Mouse (Mus musculus): ENCODE data around the gene Eml3. TPM values are rescaled to one million over a fixed set of nuclear protein-coding genes. Genes with fewer than 3 reads are reported as not detected.
"Not testable (repeated sequence)": the region's sequence is repeated elsewhere in the genome, so short reads cannot be mapped to it uniquely, and the experiment has no call there.

Gene Eml3
- 1 to 10 TPM; 8.6 to 8.9 TPM for total RNA-seq (2021)
- long read RNA-seq, experiment 1, partial matches to known transcripts = 0 of 7 reads
- long read RNA-seq, experiment 1, other reads (novel, unspliced or antisense) = 1 of 7 reads
- long read RNA-seq, experiment 2, partial matches to known transcripts = 0 of 3 reads
- long read RNA-seq, experiment 2, other reads (novel, unspliced or antisense) = 1 of 3 reads

DNA sequence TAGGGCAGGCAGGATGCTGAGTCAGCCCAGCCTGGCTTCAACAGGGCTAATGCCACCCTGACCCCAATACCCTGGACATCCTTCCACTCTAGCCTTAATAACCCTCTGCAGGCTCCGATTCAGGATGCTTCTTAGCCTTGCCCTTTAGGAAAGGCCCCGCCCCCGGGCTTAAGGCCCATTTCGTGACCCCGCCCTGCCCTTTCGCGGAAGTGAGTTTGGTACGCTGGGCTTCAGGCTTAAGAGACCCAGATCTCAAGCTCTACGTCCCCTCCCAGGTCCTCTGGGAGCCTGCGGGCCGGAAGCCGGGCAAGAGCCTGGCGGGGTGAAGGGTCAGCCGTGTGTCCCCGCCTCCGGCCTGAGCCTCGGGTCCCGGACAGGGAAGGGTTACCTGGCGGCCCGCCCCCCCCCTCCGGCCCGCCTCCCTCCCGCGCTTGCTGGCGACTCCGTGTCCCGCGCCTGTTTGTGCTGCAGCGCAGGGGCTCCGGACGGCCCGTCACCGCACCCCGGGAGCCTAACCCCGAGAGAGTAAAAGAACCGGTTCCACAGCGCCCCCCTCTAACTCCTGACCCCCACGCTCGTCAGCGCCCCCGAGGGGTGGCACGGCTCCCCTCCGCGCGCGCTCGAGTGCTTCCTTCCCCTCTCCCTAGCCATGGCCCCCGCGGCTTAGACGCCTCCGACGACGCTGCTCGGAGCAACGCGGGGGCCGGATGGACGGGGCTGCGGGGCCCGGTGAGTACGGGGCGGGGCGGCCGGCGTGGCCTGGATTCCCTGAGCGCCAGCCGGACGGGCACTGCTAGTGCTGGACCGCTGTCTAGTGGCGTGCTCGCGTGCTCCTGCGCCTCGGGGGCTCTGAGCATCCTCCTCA lies at the start of gene Eml3, which contains the start of gene Rom1:
Gene Eml3, plus strand, starts transcription at position 329 of the 865 bp plus-strand sequence.
Gene Rom1, minus strand, starts transcription at position 133 of the 865 bp plus-strand sequence.
- intact Hi-C loops (cut with DNase I; ENCODE audit: low total_unique reads) = no loop called here
- DNase-seq = peak; percentile 91

- peak; percentile 89 for DNase-seq
- intact Hi-C loops (cut with DNase I; ENCODE audit: low total_unique reads) = no loop called here
Observed at GRCm38 (mm10) chr19:8880311-8881033, 48.9 kb upstream of the Eml3 start, which contains the start of gene Uqcc3. Uqcc3 (minus strand) TSS chr19:8880923.

GRCm38 (mm10) chr19:8881034-8881392 lies 48.3 kb upstream of the Eml3 start:
- intact Hi-C loops (cut with DNase I; ENCODE audit: low total_unique reads) = no loop called here

GRCm38 (mm10) chr19:8883616-8884015 lies 45.7 kb upstream of the Eml3 start, which contains the start of the genes Lbhd1 and Gm49403:
Lbhd1 (plus strand) TSS chr19:8883732.
Gm49403 (plus strand) TSS chr19:8883930.
- intact Hi-C loops (cut with DNase I; ENCODE audit: low total_unique reads) = no loop called here
- no peak for DNase-seq

More at GRCm38 (mm10) chr19:8881034-8881392, 48.3 kb upstream of the Eml3 start:
- no peak for DNase-seq

- DNase-seq = no peak
- intact Hi-C loops (cut with DNase I; ENCODE audit: low total_unique reads) = no loop called here
Observed at GRCm38 (mm10) chr19:8886916-8887584, 42.3 kb upstream of the Eml3 start.

DNA sequence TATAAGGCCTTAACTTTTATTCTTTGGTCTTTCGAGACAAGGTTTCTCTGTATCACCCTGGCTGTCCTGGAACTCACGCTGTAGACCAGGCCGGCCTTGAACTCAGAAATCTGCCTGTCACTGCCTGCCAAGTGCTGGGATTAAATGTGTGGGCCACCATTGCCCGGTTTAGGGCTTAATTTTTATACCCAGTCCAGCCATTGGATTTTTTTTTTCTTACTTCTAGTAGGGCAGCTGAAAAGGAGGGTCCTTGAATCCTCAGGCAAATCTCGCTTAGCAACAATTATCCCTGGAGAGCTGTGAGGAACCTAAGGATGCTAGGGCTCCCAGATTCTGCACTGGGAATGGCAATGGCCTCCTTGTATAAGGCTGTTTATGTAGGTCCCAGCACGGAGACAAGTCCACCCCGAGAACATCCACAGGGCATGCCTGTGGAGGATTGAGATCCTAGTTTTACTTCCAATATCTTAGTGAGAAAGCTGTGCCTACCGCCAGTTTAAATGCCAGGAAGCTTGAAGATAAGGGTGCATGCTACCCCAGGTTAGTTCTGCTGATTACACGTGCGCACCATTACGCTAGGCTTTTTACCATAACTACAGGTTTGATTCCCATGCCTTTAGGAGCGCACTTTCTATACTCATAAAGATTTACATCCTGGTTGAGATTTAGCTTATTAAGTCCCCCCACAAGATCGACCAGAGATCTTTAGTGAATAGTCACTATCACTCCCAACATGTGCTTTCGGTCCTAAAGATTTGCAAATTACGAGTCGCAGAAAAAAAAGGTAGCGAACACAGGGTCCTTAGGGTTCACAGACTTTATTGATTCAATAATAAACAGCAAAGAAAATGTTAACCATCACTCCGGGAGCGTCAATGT lies 41.5 kb upstream of the Eml3 start:
- DNase-seq = no peak
- intact Hi-C loops (cut with DNase I; ENCODE audit: low total_unique reads) = no loop called here

DNA sequence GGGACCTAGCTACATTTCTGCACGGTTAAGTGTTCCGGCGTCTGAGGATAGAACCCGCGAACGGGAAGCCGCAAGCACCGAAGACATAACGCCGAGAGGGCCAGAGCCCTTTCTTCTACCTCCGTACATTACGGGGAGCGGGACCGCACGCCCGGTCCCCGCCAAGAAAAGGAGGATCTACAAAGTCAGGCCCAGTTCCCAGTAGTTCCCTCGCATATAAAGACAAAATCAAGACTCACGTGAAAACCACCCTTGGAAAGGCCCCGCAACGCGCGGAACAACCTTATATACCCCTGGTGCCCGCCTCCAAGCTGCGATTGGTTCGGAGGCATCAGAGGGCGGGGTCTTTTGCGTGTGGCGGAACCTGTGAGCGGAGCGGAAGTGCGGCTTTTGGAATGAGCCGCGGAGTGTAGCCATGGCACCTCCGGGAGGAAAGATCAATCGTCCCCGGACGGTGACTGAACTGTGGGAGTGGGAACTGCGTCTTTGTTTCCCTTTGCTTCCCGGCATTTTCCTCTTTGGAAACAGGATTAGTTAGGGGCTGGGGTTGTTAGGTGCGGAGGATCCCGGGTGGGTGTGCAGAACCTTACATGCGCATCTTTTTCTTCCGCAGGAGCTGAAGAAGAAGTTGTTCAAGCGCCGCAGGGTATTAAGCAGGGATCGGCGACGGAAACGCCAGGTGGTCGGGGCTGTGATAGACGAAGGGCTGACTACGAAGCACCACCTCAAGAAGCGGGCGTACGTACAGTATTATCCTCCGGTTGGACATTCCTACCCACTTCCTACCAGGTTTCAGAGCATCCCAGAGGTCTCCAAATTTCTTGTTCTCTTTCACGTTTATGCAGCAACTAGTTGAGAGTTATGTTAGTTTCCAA lies 40.6 kb upstream of the Eml3 start, which contains the start of the genes 1810009A15Rik and Gm49416:
Gene 1810009A15Rik, plus strand, starts transcription at position 343 of the 875 bp plus-strand sequence.
Gene Gm49416, plus strand, starts transcription at position 416 of the 875 bp plus-strand sequence.
- intact Hi-C loops (cut with DNase I; ENCODE audit: low total_unique reads) = no loop called here
- DNase-seq = peak; percentile 94

- DNase-seq = peak; percentile 82
Observed at GRCm38 (mm10) chr19:8892829-8893766, 36.3 kb upstream of the Eml3 start, which contains the start of gene Ints5. Ints5 (plus strand) TSS chr19:8893005.

DNA sequence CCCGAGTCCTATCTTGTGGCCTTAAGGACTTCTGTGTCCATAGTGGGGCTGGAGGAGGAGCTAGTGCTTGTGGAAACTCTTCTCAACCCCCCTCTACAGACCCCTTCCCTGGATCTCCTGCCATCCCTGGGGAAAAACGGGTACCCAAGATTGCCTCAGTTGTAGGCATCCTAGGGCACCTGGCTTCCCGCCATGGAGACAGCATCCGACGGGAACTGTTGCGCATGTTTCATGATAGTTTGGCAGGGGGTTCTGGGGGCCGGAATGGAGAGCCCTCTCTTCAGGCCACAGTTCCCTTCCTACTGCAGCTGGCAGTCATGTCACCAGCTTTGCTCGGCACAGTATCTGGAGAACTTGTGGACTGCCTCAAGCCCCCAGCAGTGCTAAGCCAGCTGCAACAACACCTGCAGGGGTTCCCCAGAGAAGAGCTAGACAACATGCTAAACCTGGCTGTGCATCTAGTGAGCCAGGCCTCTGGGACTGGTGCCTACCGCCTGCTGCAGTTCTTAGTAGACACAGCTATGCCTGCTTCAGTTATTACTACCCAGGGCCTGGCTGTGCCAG lies 33.9 kb upstream of the Eml3 start:
- intact Hi-C loops (cut with DNase I; ENCODE audit: low total_unique reads) = no loop called here
- no peak for DNase-seq

More at GRCm38 (mm10) chr19:8892829-8893766, 36.3 kb upstream of the Eml3 start, which contains the start of gene Ints5:
- intact Hi-C loops (cut with DNase I; ENCODE audit: low total_unique reads) = no loop called here

- intact Hi-C loops (cut with DNase I; ENCODE audit: low total_unique reads); DNase-seq: not testable (repeated sequence)
Observed at GRCm38 (mm10) chr19:8896231-8896630, 33.1 kb upstream of the Eml3 start.

GRCm38 (mm10) chr19:8897211-8897864 lies 32.0 kb upstream of the Eml3 start:
- intact Hi-C loops (cut with DNase I; ENCODE audit: low total_unique reads) = not testable (repeated sequence)
- peak; percentile 68 for DNase-seq

- peak; percentile 96 for DNase-seq
- intact Hi-C loops (cut with DNase I; ENCODE audit: low total_unique reads) = no loop called here
Observed at GRCm38 (mm10) chr19:8897865-8898495, 31.4 kb upstream of the Eml3 start, which contains the start of gene Ganab. Ganab (plus strand) TSS chr19:8898071.

GRCm38 (mm10) chr19:8898576-8898975 lies 30.8 kb upstream of the Eml3 start:
- no peak for DNase-seq
- intact Hi-C loops (cut with DNase I; ENCODE audit: low total_unique reads) = no loop called here

GRCm38 (mm10) chr19:8899079-8899478 lies 30.3 kb upstream of the Eml3 start:
- intact Hi-C loops (cut with DNase I; ENCODE audit: low total_unique reads) = no loop called here
- DNase-seq = no peak

DNA sequence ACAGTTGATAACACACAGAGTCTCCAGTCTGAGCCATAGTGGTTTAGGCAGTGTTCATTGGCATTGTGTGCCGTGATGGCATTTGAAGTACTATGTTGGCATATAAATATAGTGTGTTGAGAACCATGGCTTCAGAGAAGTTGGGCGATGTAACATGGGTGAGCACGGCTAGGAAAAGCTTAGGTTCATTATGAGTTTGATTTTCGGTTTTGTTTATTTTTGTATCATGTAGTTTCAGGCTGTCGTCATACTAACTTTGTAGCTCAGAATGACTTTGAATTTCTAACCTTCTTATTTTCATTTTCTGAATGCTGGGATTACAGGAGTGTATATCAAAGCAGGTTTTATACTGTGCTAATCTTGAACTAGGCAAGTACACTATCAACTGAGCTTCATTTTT lies 25.9 kb upstream of the Eml3 start:
- intact Hi-C loops (cut with DNase I; ENCODE audit: low total_unique reads) = loop anchor here (10.0 kb wide), 1 partner anchor 51 kb away; the partner anchor contains the start of gene Tut1
- DNase-seq = no peak

All from gastrocnemius, postnatal 14 days (tissue).